Mouse (Mus musculus): ENCODE data around the gene Oxt. TPM values are rescaled to one million over a fixed set of nuclear protein-coding genes. Genes with fewer than 3 reads are reported as not detected.

Oxt gene
- total RNA-seq, 1 experiment, result 0.45 TPM

- H3K9ac ChIP-seq (ENCODE audit: insufficient read depth, low read depth, low read length, poor library complexity, severe bottlenecking), result no peak overlapping the region
- no peaks in the 10 kb centered on the region for H3K9me3 ChIP-seq (ENCODE audit: control insufficient read depth, insufficient read depth, low read depth, low read length)
- in situ Hi-C loops (cut with MboI; ENCODE audit: low sequenced_read_pairs in 2 of 2, unreplicated experiment in 2 of 2), result no loop called here
- no peak overlapping the region for H3K4me3 ChIP-seq (ENCODE audit: insufficient read depth in 1 of 2, low read depth in 1 of 2, low read length in 2 of 2, poor library complexity in 1 of 2, severe bottlenecking in 1 of 2)
- no peaks in the 10 kb centered on the region for H3K36me3 ChIP-seq (ENCODE audit: control insufficient read depth, insufficient read depth, low read length, poor library complexity, severe bottlenecking)
- peaks cover 0 to 10% of the 10 kb centered on the region in 2 experiments; a peak in 2 of 4 replicates for H3K4me1 ChIP-seq (ENCODE audit: control insufficient read depth in 2 of 2, insufficient read depth in 2 of 2, low read length in 2 of 2, poor library complexity in 1 of 2)
- DNase-seq (ENCODE audit: low read depth, low spot score), result peak; percentile 40
- TF ChIP-seq MAFK (IDR thresholded peaks at IDR 0.05; ENCODE audit: insufficient read depth, low read depth, low read length) (no peak), CHD2 (IDR thresholded peaks at IDR 0.05; ENCODE audit: low read depth, low read length) (no peak), ZC3H11A (IDR thresholded peaks at IDR 0.05; ENCODE audit: borderline replicate concordance, low read depth, low read length) (0 out of 2 replicates have a peak, but pooled peaks have one; percentile 23), HCFC1 (IDR thresholded peaks at IDR 0.05; ENCODE audit: borderline replicate concordance, insufficient read depth, low read length) (no peak), ZNF384 (IDR thresholded peaks at IDR 0.05; ENCODE audit: low read depth, low read length) (no peak)
- H3K27ac ChIP-seq (ENCODE audit: insufficient read depth, low read depth, low read length, poor library complexity, severe bottlenecking), result no peak overlapping the region
These were observed 2.2 kb downstream of the Oxt start for GRCm38 (mm10) chr2:130578148-130578547.

GRCm38 (mm10) chr2:130579791-130580190 lies 3.8 kb downstream of the Oxt start:
- H3K4me3 ChIP-seq (ENCODE audit: insufficient read depth in 1 of 2, low read depth in 1 of 2, low read length in 2 of 2, poor library complexity in 1 of 2, severe bottlenecking in 1 of 2), result no peak overlapping the region
- in situ Hi-C loops (cut with MboI; ENCODE audit: low sequenced_read_pairs in 2 of 2, unreplicated experiment in 2 of 2), result no loop called here

GRCm38 (mm10) chr2:130581201-130581600 lies 5.2 kb downstream of the Oxt start:
- Histone ChIP-seq H3K4me3 (ENCODE audit: insufficient read depth in 1 of 2, low read depth in 1 of 2, low read length in 2 of 2, poor library complexity in 1 of 2, severe bottlenecking in 1 of 2) (peak overlapping the region; percentile 53 to 59), H3K27ac (ENCODE audit: insufficient read depth, low read depth, low read length, poor library complexity, severe bottlenecking) (no peak overlapping the region), H3K9me3 (ENCODE audit: control insufficient read depth, insufficient read depth, low read depth, low read length) (no peaks in the 10 kb centered on the region), H3K9ac (ENCODE audit: insufficient read depth, low read depth, low read length, poor library complexity, severe bottlenecking) (no peak overlapping the region), H3K4me1 (ENCODE audit: control insufficient read depth in 2 of 2, insufficient read depth in 2 of 2, low read length in 2 of 2, poor library complexity in 1 of 2) (peaks cover 0 to 10% of the 10 kb centered on the region in 2 experiments; a peak in 2 of 4 replicates), H3K36me3 (ENCODE audit: control insufficient read depth, insufficient read depth, low read length, poor library complexity, severe bottlenecking) (no peaks in the 10 kb centered on the region)
- no peak for DNase-seq (ENCODE audit: low read depth, low spot score)
- in situ Hi-C loops (cut with MboI; ENCODE audit: low sequenced_read_pairs in 2 of 2, unreplicated experiment in 2 of 2), result no loop called here
- TF ChIP-seq CHD2 (IDR thresholded peaks at IDR 0.05; ENCODE audit: low read depth, low read length) (no peak), HCFC1 (IDR thresholded peaks at IDR 0.05; ENCODE audit: borderline replicate concordance, insufficient read depth, low read length) (no peak), MAFK (IDR thresholded peaks at IDR 0.05; ENCODE audit: insufficient read depth, low read depth, low read length) (no peak), ZNF384 (IDR thresholded peaks at IDR 0.05; ENCODE audit: low read depth, low read length) (no peak), ZC3H11A (IDR thresholded peaks at IDR 0.05; ENCODE audit: borderline replicate concordance, low read depth, low read length) (no peak)

More at GRCm38 (mm10) chr2:130579791-130580190, 3.8 kb downstream of the Oxt start:
- no peaks in the 10 kb centered on the region for H3K9me3 ChIP-seq (ENCODE audit: control insufficient read depth, insufficient read depth, low read depth, low read length)
- DNase-seq (ENCODE audit: low read depth, low spot score), result no peak
- TF ChIP-seq CHD2 (IDR thresholded peaks at IDR 0.05; ENCODE audit: low read depth, low read length) (no peak), MAFK (IDR thresholded peaks at IDR 0.05; ENCODE audit: insufficient read depth, low read depth, low read length) (no peak), ZNF384 (IDR thresholded peaks at IDR 0.05; ENCODE audit: low read depth, low read length) (no peak), ZC3H11A (IDR thresholded peaks at IDR 0.05; ENCODE audit: borderline replicate concordance, low read depth, low read length) (no peak), HCFC1 (IDR thresholded peaks at IDR 0.05; ENCODE audit: borderline replicate concordance, insufficient read depth, low read length) (no peak)
- no peaks in the 10 kb centered on the region for H3K36me3 ChIP-seq (ENCODE audit: control insufficient read depth, insufficient read depth, low read length, poor library complexity, severe bottlenecking)
- H3K27ac ChIP-seq (ENCODE audit: insufficient read depth, low read depth, low read length, poor library complexity, severe bottlenecking), result no peak overlapping the region
- H3K4me1 ChIP-seq (ENCODE audit: control insufficient read depth in 2 of 2, insufficient read depth in 2 of 2, low read length in 2 of 2, poor library complexity in 1 of 2), result peaks cover 0 to 10% of the 10 kb centered on the region in 2 experiments; a peak in 2 of 4 replicates
- H3K9ac ChIP-seq (ENCODE audit: insufficient read depth, low read depth, low read length, poor library complexity, severe bottlenecking), result no peak overlapping the region

GRCm38 (mm10) chr2:130582552-130582951 lies 6.6 kb downstream of the Oxt start, which contains the start of gene Avp:
Avp (minus strand) TSS chr2:130582554.
- no peaks in the 10 kb centered on the region for H3K36me3 ChIP-seq (ENCODE audit: control insufficient read depth, insufficient read depth, low read length, poor library complexity, severe bottlenecking)
- TF ChIP-seq MAFK (IDR thresholded peaks at IDR 0.05; ENCODE audit: insufficient read depth, low read depth, low read length), result no peak
- TF ChIP-seq HCFC1 (IDR thresholded peaks at IDR 0.05; ENCODE audit: borderline replicate concordance, insufficient read depth, low read length), result no peak
- no peak for TF ChIP-seq ZNF384 (IDR thresholded peaks at IDR 0.05; ENCODE audit: low read depth, low read length)
- TF ChIP-seq ZC3H11A (IDR thresholded peaks at IDR 0.05; ENCODE audit: borderline replicate concordance, low read depth, low read length), result no peak
- no peak for TF ChIP-seq CHD2 (IDR thresholded peaks at IDR 0.05; ENCODE audit: low read depth, low read length)
- H3K4me3 ChIP-seq (ENCODE audit: insufficient read depth in 1 of 2, low read depth in 1 of 2, low read length in 2 of 2, poor library complexity in 1 of 2, severe bottlenecking in 1 of 2), result no peak within 1 kb of the TSS
- DNase-seq (ENCODE audit: low read depth, low spot score), result no peak
- no peak within 1 kb of the TSS for H3K27ac ChIP-seq (ENCODE audit: insufficient read depth, low read depth, low read length, poor library complexity, severe bottlenecking)
- no peaks in the 10 kb centered on the region for H3K9me3 ChIP-seq (ENCODE audit: control insufficient read depth, insufficient read depth, low read depth, low read length)
- in situ Hi-C loops (cut with MboI; ENCODE audit: low sequenced_read_pairs in 2 of 2, unreplicated experiment in 2 of 2), result no loop called here
- H3K4me1 ChIP-seq (ENCODE audit: control insufficient read depth in 2 of 2, insufficient read depth in 2 of 2, low read length in 2 of 2, poor library complexity in 1 of 2), result peaks cover 0 to 9% of the 10 kb centered on the region in 2 experiments; a peak in 1 of 4 replicates
- H3K9ac ChIP-seq (ENCODE audit: insufficient read depth, low read depth, low read length, poor library complexity, severe bottlenecking), result no peak within 1 kb of the TSS

All from ES-E14 (cell line).